Mouse (Mus musculus): ENCODE results near the gene D1Pas1.

D1Pas1 gene

GRCm38 (mm10) chr1:186967201-186967812, at the start of gene D1Pas1:
Gene D1Pas1 (plus strand): TSS chr1:186967416.
- no peak for DNase-seq

GRCm38 (mm10) chr1:186922489-186923370, 44.5 kb upstream of the D1Pas1 start:
- DNase-seq = no peak

GRCm38 (mm10) chr1:186924027-186924426, 43.2 kb upstream of the D1Pas1 start:
- no peak for DNase-seq

GRCm38 (mm10) chr1:186925411-186925810, 41.8 kb upstream of the D1Pas1 start:
- no peak for DNase-seq

- DNase-seq = no peak
Observed at GRCm38 (mm10) chr1:186926316-186926949, 40.8 kb upstream of the D1Pas1 start.

- DNase-seq = no peak
Observed at GRCm38 (mm10) chr1:186926950-186927316, 40.3 kb upstream of the D1Pas1 start.

- no peak for DNase-seq
Observed at GRCm38 (mm10) chr1:186927494-186927893, 39.7 kb upstream of the D1Pas1 start.

GRCm38 (mm10) chr1:186930160-186930887, 36.9 kb upstream of the D1Pas1 start:
- DNase-seq = no peak

- DNase-seq = no peak
Observed at GRCm38 (mm10) chr1:186930888-186931233, 36.4 kb upstream of the D1Pas1 start.

- no peak for DNase-seq
Observed at GRCm38 (mm10) chr1:186934205-186934604, 33.0 kb upstream of the D1Pas1 start.

GRCm38 (mm10) chr1:186952381-186952780, 14.8 kb upstream of the D1Pas1 start:
- DNase-seq = no peak

- no peak for DNase-seq
Observed at GRCm38 (mm10) chr1:186954591-186954990, 12.6 kb upstream of the D1Pas1 start.

GRCm38 (mm10) chr1:186959380-186959779, 7.8 kb upstream of the D1Pas1 start:
- no peak for DNase-seq

- DNase-seq = no peak
Observed at GRCm38 (mm10) chr1:186964143-186964875, 2.9 kb upstream of the D1Pas1 start.

- no peak for DNase-seq
Observed at GRCm38 (mm10) chr1:186967926-186968325, 710 bp downstream of the D1Pas1 start.

- no peak for DNase-seq
Observed at GRCm38 (mm10) chr1:186976937-186977540, 9.8 kb downstream of the D1Pas1 start.

GRCm38 (mm10) chr1:186977801-186978200, 10.6 kb downstream of the D1Pas1 start:
- no peak for DNase-seq

- DNase-seq = no peak
Observed at GRCm38 (mm10) chr1:186979465-186979864, 12.2 kb downstream of the D1Pas1 start.

- no peak for DNase-seq
Observed at GRCm38 (mm10) chr1:186980503-186980902, 13.3 kb downstream of the D1Pas1 start.

- no peak for DNase-seq
Observed at GRCm38 (mm10) chr1:186985131-186985530, 17.9 kb downstream of the D1Pas1 start.

GRCm38 (mm10) chr1:186986086-186986485, 18.9 kb downstream of the D1Pas1 start:
- no peak for DNase-seq

GRCm38 (mm10) chr1:186986506-186986905, 19.3 kb downstream of the D1Pas1 start:
- DNase-seq = no peak
